Mouse (Mus musculus) midbrain, embryonic 12.5 days (tissue): ENCODE measurements around the gene Eps8. TPM values are rescaled to one million over a fixed set of nuclear protein-coding genes. Genes with fewer than 3 reads are reported as not detected.

ENCODE experiments used
- ATAC-seq: fragments of 200-750 bp; cut with Nextera tagmentation; 2 replicates; pipeline ENCODE4 v1.8.0; 2017; ENCODE audit warnings: low read depth, moderate TSS enrichment, moderate library complexity; ENCODE audit not compliant: low FRiP score
- H3K27ac ChIP-seq: fragments of 300-500 bp; sonication (generic); replicated peaks from 2 replicates; pipeline ENCODE4 v1.5.1; 2016; ENCODE audit warnings: mild to moderate bottlenecking
- H3K27me3 ChIP-seq: fragments of 300-500 bp; sonication (generic); 2 replicates; pipeline ENCODE4 v1.6.1; 2016; ENCODE audit warnings: mild to moderate bottlenecking
- H3K36me3 ChIP-seq: fragments of 300-500 bp; sonication (generic); 2 replicates; pipeline ENCODE4 v1.6.1; 2016
- H3K4me1 ChIP-seq: fragments of 300-500 bp; sonication (generic); 2 replicates; pipeline ENCODE4 v1.6.1; 2016
- H3K4me2 ChIP-seq: fragments of 300-500 bp; sonication (generic); replicated peaks from 2 replicates; pipeline ENCODE4 v1.6.1; 2016; ENCODE audit warnings: mild to moderate bottlenecking, moderate library complexity
- H3K4me3 ChIP-seq: fragments of 300-500 bp; sonication (generic); 2 replicates; pipeline ENCODE4 v1.5.1; 2016; ENCODE audit warnings: mild to moderate bottlenecking
- H3K9ac ChIP-seq: fragments of 300-500 bp; sonication (generic); replicated peaks from 2 replicates; pipeline ENCODE4 v1.6.1; 2016; ENCODE audit warnings: mild to moderate bottlenecking, moderate library complexity
- H3K9me3 ChIP-seq: fragments of 300-500 bp; sonication (generic); 2 replicates; pipeline ENCODE4 v1.6.1; 2016; ENCODE audit warnings: mild to moderate bottlenecking
- WGBS: fragments of 180-500 bp; shearing (Covaris S2); methylation state at CpG from one replicate; pipeline ENCODE4 v1.1.7; 2016; 5-methylcytosine and 5-hydroxymethylcytosine counted together
- polyA plus RNA-seq: library from polyadenylated mRNA; unstranded; fragments of >200 nt; fragmentation: Nextera tagmentation; extraction: Ambion mirVana; gene quantifications from 2 replicates; pipeline ENCODE4 v1.2.1, GENCODE M21; 2016

Eps8 gene
- polyA plus RNA-seq, 1 experiment from 2014 or later, result 10.7 TPM

DNA sequence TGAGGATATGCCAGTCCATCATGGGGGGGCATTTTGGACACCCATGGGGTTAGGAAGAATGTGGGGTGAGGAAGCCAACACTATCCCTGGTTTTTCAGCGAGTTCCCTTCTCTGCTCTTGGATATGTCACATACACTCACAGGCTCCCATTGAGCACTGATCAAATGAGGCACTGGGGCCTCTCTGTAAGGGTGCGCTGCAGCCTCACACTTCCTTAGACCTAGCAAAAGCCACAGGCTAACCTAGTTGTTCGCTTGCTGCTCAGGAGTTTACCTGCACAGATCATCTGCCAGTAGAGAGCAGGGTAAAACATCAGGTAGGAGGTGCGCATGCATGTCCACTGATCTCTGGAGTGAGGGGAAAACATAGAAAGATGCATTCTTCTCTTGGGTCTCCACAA lies 97.5 kb downstream of the Eps8 start:
- ATAC-seq, result no peak
- Histone ChIP-seq H3K4me1 (peaks cover 8% of the 10 kb centered on the region; the same call in 1 of the 2 replicates), H3K27me3 (no peaks in the 10 kb centered on the region), H3K27ac (no peak overlapping the region), H3K4me3 (no peak overlapping the region), H3K9me3 (no peaks in the 10 kb centered on the region), H3K36me3 (no peaks in the 10 kb centered on the region), H3K9ac (no peak overlapping the region), H3K4me2 (no peak overlapping the region)
- WGBS, result 87% methylated on average over 4 of the region's 4 CpGs

DNA sequence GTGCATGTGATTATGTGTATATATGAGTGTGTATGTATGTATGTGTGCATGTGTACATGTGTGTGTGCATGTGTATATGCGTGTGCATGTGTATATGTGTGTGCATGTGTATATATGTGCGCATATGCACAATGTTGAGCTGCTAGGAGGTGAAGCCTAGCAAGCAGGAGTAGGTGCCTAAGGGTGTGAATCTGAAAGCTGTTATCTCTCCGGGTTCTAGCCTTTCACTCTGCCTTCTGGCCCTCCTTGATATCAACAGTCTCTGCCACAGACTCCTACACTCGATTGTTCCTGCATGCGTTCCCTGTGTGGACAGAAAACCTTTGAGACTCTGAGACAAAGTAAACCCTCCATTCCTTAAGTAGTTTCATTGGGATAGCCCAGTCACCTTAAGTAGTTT lies 98.0 kb downstream of the Eps8 start:
- H3K27ac ChIP-seq, result no peak overlapping the region
- no peaks in the 10 kb centered on the region for H3K9me3 ChIP-seq
- H3K27me3 ChIP-seq, result no peaks in the 10 kb centered on the region
- no peaks in the 10 kb centered on the region for H3K36me3 ChIP-seq
- H3K4me2 ChIP-seq, result no peak overlapping the region
- 90% methylated on average over 5 of the region's 5 CpGs for WGBS
- no peak overlapping the region for H3K4me3 ChIP-seq
- peaks cover 8% of the 10 kb centered on the region; the same call in 1 of the 2 replicates for H3K4me1 ChIP-seq
- H3K9ac ChIP-seq, result no peak overlapping the region
- ATAC-seq, result no peak

DNA sequence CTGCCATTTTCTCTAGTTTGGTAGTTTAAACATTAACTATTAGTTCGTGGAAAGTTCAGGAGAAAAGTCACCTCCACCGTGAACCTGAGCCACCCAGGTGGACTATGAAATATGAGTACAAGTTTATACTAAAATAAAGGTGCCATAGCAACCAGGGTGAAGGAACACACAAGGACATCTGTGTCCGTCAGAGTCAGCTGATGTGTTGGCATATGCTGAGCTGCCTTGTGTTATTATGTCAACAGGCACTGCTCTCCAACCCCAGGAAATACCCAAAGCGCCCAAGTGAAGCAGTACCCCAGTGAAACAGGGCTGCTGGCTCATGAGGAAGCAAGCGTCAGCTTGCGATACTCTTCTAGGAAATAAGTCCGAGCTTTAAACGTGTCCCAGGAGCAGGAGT lies 104.5 kb downstream of the Eps8 start:
- Histone ChIP-seq H3K27me3 (no peaks in the 10 kb centered on the region; the same call in 1 of the 2 replicates), H3K4me3 (no peak overlapping the region), H3K4me2 (no peak overlapping the region), H3K4me1 (no peaks in the 10 kb centered on the region), H3K36me3 (no peaks in the 10 kb centered on the region), H3K27ac (no peak overlapping the region), H3K9me3 (no peaks in the 10 kb centered on the region), H3K9ac (no peak overlapping the region)
- WGBS, result 80% methylated on average over 8 of the region's 8 CpGs
- no peak for ATAC-seq

DNA sequence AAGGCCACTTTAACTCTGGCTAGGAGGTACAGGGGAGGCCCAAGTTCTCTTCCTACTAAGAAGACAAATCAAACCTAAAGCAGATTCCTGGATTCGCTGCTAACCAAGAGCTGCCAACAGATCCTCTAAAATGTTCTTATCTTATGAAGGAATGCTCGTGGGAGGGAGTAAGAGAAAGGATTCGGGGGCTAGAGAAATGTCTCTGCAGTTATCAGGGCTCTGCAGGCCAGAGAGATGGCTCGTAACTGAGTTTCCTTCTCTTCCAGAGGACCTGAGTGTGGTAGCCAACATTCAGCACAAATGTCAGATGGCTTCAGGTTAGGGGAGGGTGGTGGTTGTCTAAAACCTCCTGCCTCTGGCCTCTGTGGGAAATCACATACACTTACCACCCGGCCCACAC lies 106.1 kb downstream of the Eps8 start:
- WGBS, result 92% methylated on average over 5 of the region's 5 CpGs
- Histone ChIP-seq H3K4me1 (no peaks in the 10 kb centered on the region), H3K36me3 (no peaks in the 10 kb centered on the region), H3K9ac (no peak overlapping the region), H3K4me3 (no peak overlapping the region), H3K27me3 (no peaks in the 10 kb centered on the region; the same call in 1 of the 2 replicates), H3K4me2 (no peak overlapping the region), H3K9me3 (no peaks in the 10 kb centered on the region), H3K27ac (no peak overlapping the region)
- no peak for ATAC-seq

DNA sequence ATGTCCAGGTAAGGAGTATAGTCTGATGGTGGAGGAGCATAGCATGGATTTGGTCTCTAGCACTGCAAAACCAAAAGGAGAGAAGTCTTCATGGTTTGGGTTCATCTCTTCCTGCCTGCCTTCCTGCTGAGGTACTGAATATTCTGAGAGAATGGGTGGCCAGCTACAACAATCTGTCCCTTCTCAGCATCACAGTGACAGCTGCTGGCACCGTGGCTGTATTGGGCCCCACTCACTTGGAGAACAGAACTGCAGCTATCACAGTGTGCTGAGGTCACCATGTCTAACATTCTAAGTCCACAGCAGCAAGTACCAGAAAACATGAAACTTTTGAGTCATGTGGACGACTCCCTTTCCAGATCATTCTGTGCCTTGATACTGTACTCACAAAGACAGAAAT lies 107.1 kb downstream of the Eps8 start:
- Histone ChIP-seq H3K36me3 (no peaks in the 10 kb centered on the region), H3K4me1 (peaks cover 9% of the 10 kb centered on the region), H3K9me3 (no peaks in the 10 kb centered on the region), H3K9ac (no peak overlapping the region), H3K27me3 (no peaks in the 10 kb centered on the region; the same call in 1 of the 2 replicates), H3K27ac (no peak overlapping the region), H3K4me2 (no peak overlapping the region), H3K4me3 (no peak overlapping the region)
- WGBS, result 80% methylated on average over 2 of the region's 2 CpGs
- no peak for ATAC-seq

DNA sequence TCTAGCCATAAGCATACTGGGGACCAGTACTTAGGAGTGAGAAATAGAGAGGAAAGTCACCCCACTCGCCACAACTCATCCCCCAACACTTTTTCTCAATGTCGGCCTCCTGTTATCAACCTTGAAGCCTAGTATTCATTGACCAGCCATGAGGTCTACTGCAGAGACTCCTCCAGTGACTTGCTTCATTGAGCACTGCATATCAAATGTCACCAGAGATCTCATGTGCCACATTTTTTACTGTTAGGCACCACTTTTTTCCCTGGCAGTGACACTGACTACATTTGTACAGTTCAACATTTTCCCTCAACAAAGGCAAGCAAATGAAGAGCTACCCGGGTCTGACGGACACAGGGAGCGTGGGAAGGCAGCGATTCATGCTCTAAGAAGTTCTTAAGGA lies 108.6 kb downstream of the Eps8 start:
- WGBS, result 75% methylated on average over 6 of the region's 6 CpGs
- Histone ChIP-seq H3K27me3 (peaks cover 4% of the 10 kb centered on the region), H3K4me3 (no peak overlapping the region), H3K36me3 (no peaks in the 10 kb centered on the region), H3K27ac (no peak overlapping the region), H3K9ac (no peak overlapping the region), H3K4me1 (peaks cover 23% of the 10 kb centered on the region), H3K4me2 (no peak overlapping the region), H3K9me3 (no peaks in the 10 kb centered on the region)
- no peak for ATAC-seq

DNA sequence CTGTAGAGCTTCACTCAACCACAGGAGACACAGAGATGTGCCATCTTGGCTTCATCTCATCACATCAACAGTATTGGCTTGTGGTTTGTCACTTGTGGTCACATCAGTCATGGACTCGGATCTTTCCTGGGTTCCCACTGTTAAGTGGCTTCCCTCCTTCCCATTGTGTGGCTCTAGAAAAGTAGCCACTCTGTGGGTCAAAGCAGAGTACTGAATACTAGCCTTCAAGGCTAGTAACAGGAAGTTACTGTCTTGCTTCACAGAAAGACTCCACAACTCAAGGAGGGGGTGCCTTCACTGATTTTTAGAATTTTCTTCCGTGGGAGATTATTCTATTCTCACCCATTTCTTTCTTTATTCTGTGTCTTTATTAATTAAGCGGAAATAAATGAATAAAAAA lies 109.3 kb downstream of the Eps8 start:
- Histone ChIP-seq H3K4me3 (no peak overlapping the region), H3K27me3 (peaks cover 5% of the 10 kb centered on the region; the same call in 1 of the 2 replicates), H3K9ac (no peak overlapping the region), H3K27ac (no peak overlapping the region), H3K36me3 (no peaks in the 10 kb centered on the region), H3K4me1 (peaks cover 23% of the 10 kb centered on the region), H3K9me3 (no peaks in the 10 kb centered on the region), H3K4me2 (no peak overlapping the region)
- ATAC-seq, result no peak
- WGBS, result 89% methylated on average over 3 of the region's 3 CpGs

DNA sequence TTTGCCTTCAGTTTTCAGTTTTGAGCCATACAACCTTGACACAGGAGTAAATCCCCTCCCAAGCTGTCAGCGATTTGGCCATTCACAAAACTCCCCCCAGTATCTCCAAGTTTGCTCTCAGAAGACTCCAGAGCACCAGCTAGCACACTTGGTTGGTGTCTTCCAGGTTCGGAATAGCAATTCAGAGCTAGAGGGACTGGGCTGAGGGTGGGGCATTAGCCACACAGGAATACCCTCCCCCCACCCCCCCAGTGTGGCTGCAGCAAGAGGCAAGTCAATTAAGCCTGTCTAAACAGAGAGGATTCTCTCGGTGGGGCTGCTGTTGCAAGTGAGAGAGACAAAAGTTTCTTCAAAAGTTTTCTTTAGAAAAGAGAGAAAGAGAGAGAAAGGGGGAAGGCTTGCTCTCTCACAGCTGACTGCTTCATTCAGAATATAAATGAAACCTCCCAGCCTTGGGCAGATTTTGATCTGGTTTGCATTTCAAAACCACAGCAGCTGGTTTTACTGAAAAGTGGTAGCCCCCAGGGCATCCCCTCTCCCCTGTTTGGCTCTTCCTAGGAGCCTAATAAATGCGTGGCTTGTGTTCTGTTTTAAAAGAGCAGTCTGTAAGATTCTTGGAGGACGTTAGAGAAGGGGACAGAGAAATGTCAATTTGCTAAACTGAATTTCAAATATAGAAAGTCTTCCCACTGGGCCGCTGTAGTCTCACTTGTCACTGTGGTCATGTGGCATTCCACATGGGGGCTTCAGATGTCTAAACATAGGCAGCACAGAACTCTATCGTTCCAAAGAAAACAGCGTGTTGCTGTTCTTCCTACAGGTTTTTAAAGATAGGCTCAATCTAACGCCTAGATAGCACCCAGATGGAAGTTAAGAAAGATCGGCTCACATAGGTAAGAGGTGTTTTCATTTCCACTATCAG lies 112.2 kb downstream of the Eps8 start:
- ATAC-seq, result peak; percentile 90
- Histone ChIP-seq H3K9me3 (no peaks in the 10 kb centered on the region), H3K4me2 (peak overlapping the region; percentile 13), H3K27ac (peak overlapping the region; percentile 73), H3K4me1 (peaks cover 23% of the 10 kb centered on the region), H3K36me3 (no peaks in the 10 kb centered on the region), H3K4me3 (no peak overlapping the region), H3K27me3 (peaks cover 5% of the 10 kb centered on the region; the same call in 1 of the 2 replicates), H3K9ac (no peak overlapping the region)
- 4% methylated on average over 10 of the region's 10 CpGs for WGBS

DNA sequence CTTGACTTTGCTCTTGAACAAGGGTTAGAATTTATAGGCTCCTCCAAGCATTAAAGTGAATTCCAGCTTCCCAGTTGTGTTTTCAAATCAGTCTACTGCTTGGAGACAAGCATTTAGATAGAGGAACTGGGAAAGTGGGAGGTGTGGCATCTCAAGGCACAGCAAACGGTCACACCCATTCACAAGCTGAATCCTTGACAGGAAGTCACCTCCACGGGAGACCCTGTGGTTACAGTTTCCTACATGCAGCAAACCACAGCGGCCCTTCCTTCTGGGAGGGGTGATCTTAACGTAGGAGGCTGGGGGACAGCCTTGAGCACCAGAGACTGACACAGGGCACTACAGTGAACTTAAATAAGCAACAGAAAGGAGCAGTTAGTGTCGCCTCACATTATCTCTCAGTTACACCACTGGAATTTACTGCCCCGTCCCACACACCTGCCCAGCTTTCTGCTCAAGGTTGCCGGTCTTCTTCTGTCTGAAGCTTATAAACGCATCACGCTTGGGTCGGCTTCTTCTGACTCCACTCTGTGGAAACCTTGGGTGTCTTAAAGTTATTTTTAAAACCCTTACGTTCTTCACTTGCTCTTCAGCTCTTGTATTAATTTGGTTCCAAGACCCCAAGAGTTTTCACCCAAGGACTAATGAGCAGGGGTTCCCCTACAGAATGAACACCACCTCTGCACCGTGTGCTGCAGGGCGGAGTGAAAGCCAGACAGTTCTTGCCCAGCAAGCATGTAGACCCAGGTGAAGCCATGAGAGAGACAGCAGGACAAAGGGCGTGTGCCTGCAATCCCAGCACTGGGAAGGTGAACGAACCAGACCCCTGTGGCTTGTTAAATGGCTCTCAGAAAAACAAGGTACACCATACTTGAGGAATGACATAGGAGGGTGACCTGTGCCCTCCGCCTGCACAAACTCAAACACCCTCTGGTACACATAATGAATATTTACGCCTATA lies 113.2 kb downstream of the Eps8 start:
- 52% methylated on average over 17 of the region's 17 CpGs for WGBS
- H3K9ac ChIP-seq, result no peak overlapping the region
- peak; percentile 48 for ATAC-seq
- peaks cover 5% of the 10 kb centered on the region; the same call in 1 of the 2 replicates for H3K27me3 ChIP-seq
- peaks cover 23% of the 10 kb centered on the region for H3K4me1 ChIP-seq
- H3K4me3 ChIP-seq, result no peak overlapping the region
- no peaks in the 10 kb centered on the region for H3K36me3 ChIP-seq
- H3K4me2 ChIP-seq, result peak overlapping the region; percentile 13; the same call in 1 of the 2 replicates
- no peaks in the 10 kb centered on the region for H3K9me3 ChIP-seq
- H3K27ac ChIP-seq, result peak overlapping the region; percentile 73

DNA sequence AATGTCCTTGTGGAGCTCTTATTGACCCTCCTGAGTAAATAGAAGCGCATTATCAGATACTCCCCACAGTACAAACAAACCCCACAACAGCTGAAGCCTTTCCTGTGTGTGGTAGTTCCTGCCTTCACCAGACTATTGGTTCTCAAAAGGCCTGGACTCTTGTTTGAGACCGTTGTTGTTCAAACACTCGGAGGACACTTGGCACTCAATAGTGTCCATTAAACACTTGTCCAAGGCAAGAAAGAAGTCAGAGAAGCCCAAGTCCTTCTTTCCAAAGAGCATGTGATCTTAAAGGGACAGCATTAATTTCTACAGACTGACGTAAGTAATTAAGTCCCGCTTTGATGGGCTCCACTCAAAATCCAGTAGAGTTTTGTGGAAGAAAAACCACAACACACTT lies 113.9 kb downstream of the Eps8 start:
- H3K27me3 ChIP-seq, result peaks cover 5% of the 10 kb centered on the region; the same call in 1 of the 2 replicates
- no peak overlapping the region for H3K4me3 ChIP-seq
- no peak overlapping the region for H3K4me2 ChIP-seq
- H3K4me1 ChIP-seq, result peaks cover 23% of the 10 kb centered on the region
- no peaks in the 10 kb centered on the region for H3K9me3 ChIP-seq
- ATAC-seq, result no peak
- H3K9ac ChIP-seq, result no peak overlapping the region
- no peaks in the 10 kb centered on the region for H3K36me3 ChIP-seq
- 77% methylated on average over 5 of the region's 5 CpGs for WGBS
- no peak overlapping the region for H3K27ac ChIP-seq

DNA sequence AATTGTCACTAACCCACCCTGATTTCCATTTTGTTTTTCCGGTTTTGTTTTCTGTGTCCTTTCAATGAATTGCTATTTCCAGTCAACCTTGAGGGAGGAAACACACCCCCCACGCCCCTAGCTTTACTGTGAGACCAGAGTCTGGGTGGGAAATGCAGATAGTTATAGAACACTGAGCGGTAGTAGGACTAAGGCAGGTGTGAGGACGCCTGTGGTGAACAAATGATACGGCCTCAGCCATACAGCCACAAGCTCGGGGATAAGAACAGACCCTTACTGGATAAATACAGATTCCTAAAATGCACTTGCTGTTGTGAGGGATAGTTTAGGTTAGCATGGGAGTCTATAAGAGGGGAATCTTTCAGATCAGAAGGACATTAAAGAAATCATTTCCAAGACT lies 114.3 kb downstream of the Eps8 start:
- WGBS, result 87% methylated on average over 6 of the region's 6 CpGs

DNA sequence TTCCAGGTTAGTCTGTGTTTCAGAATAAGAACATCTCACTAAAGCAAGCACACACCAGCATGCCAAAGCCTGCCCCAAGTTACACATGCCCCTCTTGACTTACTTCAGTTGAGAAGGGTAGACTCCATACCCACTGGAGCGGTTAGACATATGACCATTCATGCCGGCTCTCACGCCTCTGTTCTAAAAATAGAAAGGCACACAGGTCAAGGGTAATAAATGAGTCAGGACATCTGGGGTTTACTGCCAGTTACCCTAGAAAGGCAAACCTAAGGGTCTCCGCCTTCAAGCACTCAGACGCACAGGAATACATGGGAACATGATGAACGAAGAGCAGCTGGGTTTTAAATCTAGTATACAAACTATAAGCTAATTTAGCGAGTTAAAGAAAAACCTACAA lies 115.5 kb downstream of the Eps8 start:
- Histone ChIP-seq H3K9me3 (no peaks in the 10 kb centered on the region), H3K4me1 (peaks cover 23% of the 10 kb centered on the region), H3K27ac (no peak overlapping the region), H3K36me3 (no peaks in the 10 kb centered on the region), H3K27me3 (peaks cover 5% of the 10 kb centered on the region; the same call in 1 of the 2 replicates), H3K9ac (no peak overlapping the region), H3K4me3 (no peak overlapping the region), H3K4me2 (no peak overlapping the region)
- ATAC-seq, result no peak
- 89% methylated on average over 7 of the region's 7 CpGs for WGBS

More for the DNA sequence above, 114.3 kb downstream of the Eps8 start:
- Histone ChIP-seq H3K4me2 (no peak overlapping the region), H3K27me3 (peaks cover 5% of the 10 kb centered on the region; the same call in 1 of the 2 replicates), H3K4me3 (no peak overlapping the region), H3K9me3 (no peaks in the 10 kb centered on the region), H3K36me3 (no peaks in the 10 kb centered on the region), H3K9ac (no peak overlapping the region), H3K4me1 (peaks cover 23% of the 10 kb centered on the region), H3K27ac (no peak overlapping the region)
- no peak for ATAC-seq
